Mouse (Mus musculus): ENCODE data around the gene Grk4. TPM values are rescaled to one million over a fixed set of nuclear protein-coding genes. Genes with fewer than 3 reads are reported as not detected.

The Grk4 gene
- polyA plus RNA-seq (2021; fragmentation: Nextera tagmentation), result 1.2 and 1.4 TPM in 2 replicates
- long read RNA-seq, experiment 1, partial matches to known transcripts, result 2 of 4 reads
- long read RNA-seq, experiment 1, other reads (novel, unspliced or antisense), result 2 of 4 reads
- long read RNA-seq, experiment 2, partial matches to known transcripts, result 5 of 16 reads
- long read RNA-seq, experiment 2, other reads (novel, unspliced or antisense), result 6 of 16 reads

DNA sequence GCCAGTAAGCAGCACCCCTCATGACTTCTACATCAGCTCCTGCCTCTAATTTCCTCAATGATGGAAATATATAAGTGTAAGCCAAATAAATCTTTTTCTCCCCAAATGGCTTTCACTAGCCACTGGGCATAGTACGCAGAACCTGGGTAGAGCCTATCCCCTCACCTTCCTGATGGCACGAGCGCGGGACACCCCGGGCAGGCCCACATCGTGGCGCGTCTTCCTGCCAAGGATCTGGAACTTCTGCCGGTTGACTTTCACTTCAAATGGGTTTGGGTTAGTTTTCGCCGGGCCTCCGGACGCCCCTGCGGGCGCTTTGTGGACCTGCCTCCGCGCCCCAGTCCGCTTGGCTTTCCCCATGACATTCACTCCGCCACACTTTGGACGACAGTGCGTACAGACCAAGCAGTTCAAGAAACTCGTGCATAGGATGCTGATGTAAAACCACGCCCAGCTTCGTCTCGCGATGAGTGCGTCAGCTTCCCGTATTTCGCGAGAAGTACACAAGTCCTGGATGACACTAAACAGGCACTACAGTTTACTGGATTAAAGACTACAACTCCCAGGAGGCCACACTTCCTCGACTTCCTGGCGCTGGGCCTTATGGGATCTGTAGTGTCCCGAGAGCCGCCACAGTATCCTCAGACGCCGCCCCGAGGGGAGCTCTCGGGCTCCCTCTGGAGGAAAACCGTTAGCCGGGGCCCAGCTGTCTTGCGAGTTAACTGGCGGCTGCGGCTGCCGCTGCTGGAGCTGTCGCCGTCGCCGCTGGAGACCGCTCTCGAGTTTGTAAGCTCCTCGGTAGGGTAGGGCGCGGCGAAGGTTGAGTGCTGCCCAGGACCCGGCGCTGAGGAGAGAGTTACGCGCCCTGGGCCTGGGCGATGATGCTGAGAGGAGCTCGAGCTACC, at the start of gene Grk4, which contains the start of gene Nop14:
Gene Grk4, plus strand, starts transcription at position 694 of the 905 bp plus-strand sequence.
Gene Nop14, minus strand, starts transcription at position 463 of the 905 bp plus-strand sequence.

GRCm38 (mm10) chr5:34636481-34637287, 23.5 kb upstream of the Grk4 start, which contains the start of gene Mfsd10:
TSS of gene Mfsd10 (minus strand) at chr5:34637212.

GRCm38 (mm10) chr5:34761509-34761908, 101.3 kb downstream of the Grk4 start, which contains the start of gene Htt:
TSS of gene Htt (plus strand) at chr5:34761740.

Small RNA genes lying within 50 kb of the gene (microRNA-seq; reads per million reads assigned to microRNA genes)
- not detected for gene Mir467g

Other genes starting within 250 kb of the Grk4 start
- 8.4 and 9.0 TPM in 2 replicates for gene Tnip2, start 146.4 kb upstream of the Grk4 start, polyA plus RNA-seq (2021; fragmentation: Nextera tagmentation)
- 0.84 and 1.7 TPM in 2 replicates for gene Sh3bp2, start 134.5 kb upstream of the Grk4 start, polyA plus RNA-seq (2021; fragmentation: Nextera tagmentation)
- gene Add1, start 86.7 kb upstream of the Grk4 start, polyA plus RNA-seq (2021; fragmentation: Nextera tagmentation), result 93.0 and 95.9 TPM in 2 replicates
- gene Mfsd10, start 23.2 kb upstream of the Grk4 start, polyA plus RNA-seq (2021; fragmentation: Nextera tagmentation), result 18.3 and 18.4 TPM in 2 replicates
- gene Nop14, start 231 bp upstream of the Grk4 start, polyA plus RNA-seq (2021; fragmentation: Nextera tagmentation), result 11.5 and 13.8 TPM in 2 replicates
- 7.7 and 8.6 TPM in 2 replicates for gene Htt, start 101.4 kb downstream of the Grk4 start, polyA plus RNA-seq (2021; fragmentation: Nextera tagmentation)
- gene Msantd1, start 247.6 kb downstream of the Grk4 start, polyA plus RNA-seq (2021; fragmentation: Nextera tagmentation), result 3.0 and 4.1 TPM in 2 replicates